Mouse (Mus musculus): ENCODE data around the gene Cacna1d.

GRCm38 (mm10) chr14:30530726-30531269, 39.5 kb upstream of the Cacna1d start:
- TF ChIP-seq CTCF (IDR thresholded peaks at IDR 0.05; ENCODE audit: low read depth) (no peak), EP300 (IDR thresholded peaks at IDR 0.05; ENCODE audit: low read depth) (no peak)

Measured in liver, postnatal 0 days (tissue).